Mouse (Mus musculus): ENCODE results near the gene Ufsp1. TPM values are rescaled to one million over a fixed set of nuclear protein-coding genes. Genes with fewer than 3 reads are reported as not detected.
"Not testable (repeated sequence)": the region's sequence is repeated elsewhere in the genome, so short reads cannot be mapped to it uniquely, and the experiment has no call there.

The Ufsp1 gene
- 7.0 and 7.8 TPM in 2 replicates for polyA plus RNA-seq (2015; fragmentation: Nextera tagmentation; extraction: Ambion mirVana)

DNA sequence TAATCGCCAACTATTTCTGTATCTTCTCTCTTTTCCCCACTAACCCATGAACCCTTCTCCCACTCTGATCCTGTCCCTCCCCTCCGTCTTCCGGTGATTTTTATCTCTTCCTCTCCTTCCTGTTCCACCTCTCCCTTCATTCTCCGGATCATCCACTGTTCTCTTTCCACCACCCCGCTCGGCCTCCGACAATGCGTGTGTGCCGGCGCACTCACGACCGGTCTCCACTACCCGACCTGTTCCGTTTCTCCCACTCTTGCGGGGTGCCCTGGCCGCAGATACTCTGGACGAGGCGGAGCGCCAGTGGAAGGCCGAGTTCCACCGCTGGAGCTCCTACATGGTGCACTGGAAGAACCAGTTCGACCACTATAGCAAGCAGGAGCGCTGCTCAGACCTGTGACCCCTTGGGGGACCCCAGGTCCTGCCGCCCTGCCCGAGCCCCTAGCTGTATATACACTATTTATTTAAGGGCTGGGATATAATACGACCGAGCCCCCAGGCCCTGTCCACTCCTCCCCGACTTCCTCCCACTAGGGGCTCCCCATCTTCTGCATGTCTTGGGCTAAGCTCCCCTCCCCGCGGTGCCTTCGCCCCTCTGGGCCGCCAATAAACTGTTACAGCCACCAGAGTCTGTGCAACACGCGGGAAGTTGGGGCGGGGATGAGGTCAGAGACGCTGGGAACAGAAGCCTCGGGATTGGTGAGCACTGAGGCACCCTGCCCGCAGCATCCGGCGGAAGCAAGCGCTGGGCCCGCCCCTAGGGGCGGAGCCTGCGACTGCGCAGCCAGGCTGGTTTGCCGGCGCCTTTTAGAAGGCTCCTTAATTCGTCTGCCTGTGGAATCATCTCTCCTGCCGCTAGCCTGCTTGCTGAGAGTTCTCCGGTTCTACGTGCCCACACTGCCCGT is at the start of gene Ufsp1:
Ufsp1 (plus strand) TSS at position 791 of the 905 bp plus-strand sequence.
- H3K27me3 ChIP-seq (ENCODE audit: control insufficient read depth, insufficient read depth, low read depth, low read length) = peaks cover 9% of the 10 kb centered on the region
- peaks cover 42% of the 10 kb centered on the region for H3K36me3 ChIP-seq (ENCODE audit: control insufficient read depth, insufficient read depth)
- H3K9me3 ChIP-seq (replicated peaks; ENCODE audit: control insufficient read depth, low read length) = no peaks in the 10 kb centered on the region
- WGBS (ENCODE audit: insufficient replicate concordance) = under 1% methylated on average over 52 of the region's 52 CpGs
- peak within 1 kb of the TSS; percentile 100 for H3K27ac ChIP-seq (ENCODE audit: low read length)
- H3K4me3 ChIP-seq (ENCODE audit: low read depth, low read length) = peak within 1 kb of the TSS; percentile 79
- ATAC-seq (ENCODE audit: low read depth) = peak; percentile 70
- peaks cover 52% of the 10 kb centered on the region for H3K4me1 ChIP-seq (ENCODE audit: control insufficient read depth, low read depth, low read length)
- peak within 1 kb of the TSS; percentile 80 for H3K9ac ChIP-seq (ENCODE audit: low read depth, low read length)
- H3K4me2 ChIP-seq (ENCODE audit: low read depth, low read length) = peak within 1 kb of the TSS; percentile 100

GRCm38 (mm10) chr5:137263897-137264720 is 30.3 kb upstream of the Ufsp1 start:
- peaks cover 5% of the 10 kb centered on the region for H3K4me1 ChIP-seq (ENCODE audit: control insufficient read depth, low read depth, low read length)

GRCm38 (mm10) chr5:137264787-137265186 is 29.6 kb upstream of the Ufsp1 start:
- H3K9ac ChIP-seq (ENCODE audit: low read depth, low read length) = no peak overlapping the region
- no peak for ATAC-seq (ENCODE audit: low read depth)
- H3K27ac ChIP-seq (ENCODE audit: low read length) = no peak overlapping the region
- no peak overlapping the region for H3K4me3 ChIP-seq (ENCODE audit: low read depth, low read length)
- H3K9me3 ChIP-seq (replicated peaks; ENCODE audit: control insufficient read depth, low read length) = no peaks in the 10 kb centered on the region
- no peaks in the 10 kb centered on the region for H3K36me3 ChIP-seq (ENCODE audit: control insufficient read depth, insufficient read depth)
- H3K27me3 ChIP-seq (ENCODE audit: control insufficient read depth, insufficient read depth, low read depth, low read length) = no peaks in the 10 kb centered on the region
- no peak overlapping the region for H3K4me2 ChIP-seq (ENCODE audit: low read depth, low read length)
- 40% methylated on average over 11 of the region's 11 CpGs for WGBS (ENCODE audit: insufficient replicate concordance)
- peaks cover 5% of the 10 kb centered on the region for H3K4me1 ChIP-seq (ENCODE audit: control insufficient read depth, low read depth, low read length)

More at GRCm38 (mm10) chr5:137263897-137264720, 30.3 kb upstream of the Ufsp1 start:
- no peak overlapping the region for H3K4me3 ChIP-seq (ENCODE audit: low read depth, low read length)
- WGBS (ENCODE audit: insufficient replicate concordance) = 30% methylated on average over 14 of the region's 14 CpGs
- H3K27ac ChIP-seq (ENCODE audit: low read length) = no peak overlapping the region
- H3K9me3 ChIP-seq (replicated peaks; ENCODE audit: control insufficient read depth, low read length) = no peaks in the 10 kb centered on the region
- H3K27me3 ChIP-seq (ENCODE audit: control insufficient read depth, insufficient read depth, low read depth, low read length) = no peaks in the 10 kb centered on the region
- no peaks in the 10 kb centered on the region for H3K36me3 ChIP-seq (ENCODE audit: control insufficient read depth, insufficient read depth)
- no peak for ATAC-seq (ENCODE audit: low read depth)
- H3K4me2 ChIP-seq (ENCODE audit: low read depth, low read length) = no peak overlapping the region
- no peak overlapping the region for H3K9ac ChIP-seq (ENCODE audit: low read depth, low read length)

GRCm38 (mm10) chr5:137268131-137268910 is 26.1 kb upstream of the Ufsp1 start:
- Histone ChIP-seq H3K4me1 (ENCODE audit: control insufficient read depth, low read depth, low read length) (peaks cover 5% of the 10 kb centered on the region), H3K4me2 (ENCODE audit: low read depth, low read length) (no peak overlapping the region), H3K9ac (ENCODE audit: low read depth, low read length) (no peak overlapping the region), H3K36me3 (ENCODE audit: control insufficient read depth, insufficient read depth) (no peaks in the 10 kb centered on the region), H3K27ac (ENCODE audit: low read length) (no peak overlapping the region), H3K9me3 (replicated peaks; ENCODE audit: control insufficient read depth, low read length) (no peaks in the 10 kb centered on the region), H3K4me3 (ENCODE audit: low read depth, low read length) (no peak overlapping the region), H3K27me3 (ENCODE audit: control insufficient read depth, insufficient read depth, low read depth, low read length) (no peaks in the 10 kb centered on the region)
- peak; percentile 11; the same call in 1 of the 2 replicates for ATAC-seq (ENCODE audit: low read depth)
- 16% methylated on average over 16 of the region's 18 CpGs for WGBS (ENCODE audit: insufficient replicate concordance)

DNA sequence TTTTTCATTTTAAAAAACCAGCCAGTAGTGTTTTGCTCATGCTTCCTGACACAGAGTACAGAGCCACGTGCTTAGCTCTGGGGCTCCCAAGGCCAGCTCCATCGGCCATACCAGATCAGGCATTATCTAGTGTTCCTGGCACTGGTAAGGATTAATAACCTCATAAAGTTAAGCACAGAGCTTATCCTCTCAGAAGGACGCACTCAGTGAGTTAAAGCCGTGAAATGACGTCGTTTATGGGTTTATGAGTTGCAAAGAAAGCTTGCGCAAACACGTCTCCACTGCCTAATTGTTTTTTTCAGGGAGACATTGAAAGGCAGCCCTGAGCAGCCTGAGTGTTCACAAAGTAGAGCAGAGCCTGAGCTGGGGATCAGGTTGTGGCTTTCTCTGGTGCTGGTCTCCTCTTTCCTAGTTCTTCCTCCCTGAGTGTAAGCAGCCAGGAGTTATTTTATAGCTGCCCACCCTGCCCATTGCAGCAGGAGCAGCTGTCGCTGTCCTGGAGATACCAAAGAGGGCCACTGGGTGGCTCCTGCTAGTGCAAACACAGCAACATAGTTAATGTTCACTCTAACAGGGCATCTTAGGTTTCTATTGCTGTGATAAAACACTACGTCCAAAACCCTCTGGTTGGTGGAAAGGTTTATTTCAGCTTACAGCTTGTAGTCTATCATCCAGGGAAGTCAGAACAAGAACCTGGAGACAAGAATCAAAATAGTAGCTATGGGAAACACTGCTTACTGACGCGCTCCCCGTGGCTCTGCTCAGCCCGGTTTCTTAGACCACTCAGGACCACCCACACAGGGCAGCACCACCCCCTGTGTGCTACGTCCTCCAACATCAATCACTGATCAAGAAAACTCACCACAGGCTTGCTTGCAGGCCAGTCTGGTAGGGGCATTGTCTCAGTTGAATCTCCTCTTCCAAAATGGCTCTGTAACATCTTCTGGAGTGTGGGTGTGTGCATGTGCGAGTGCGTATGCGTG is 16.8 kb upstream of the Ufsp1 start:
- 48% methylated on average over 18 of the region's 18 CpGs for WGBS (ENCODE audit: insufficient replicate concordance)
- H3K4me2 ChIP-seq (ENCODE audit: low read depth, low read length) = no peak overlapping the region
- no peak overlapping the region for H3K4me3 ChIP-seq (ENCODE audit: low read depth, low read length)
- ATAC-seq (ENCODE audit: low read depth) = no peak
- no peaks in the 10 kb centered on the region for H3K27me3 ChIP-seq (ENCODE audit: control insufficient read depth, insufficient read depth, low read depth, low read length)
- no peaks in the 10 kb centered on the region for H3K36me3 ChIP-seq (ENCODE audit: control insufficient read depth, insufficient read depth)
- no peaks in the 10 kb centered on the region for H3K4me1 ChIP-seq (ENCODE audit: control insufficient read depth, low read depth, low read length)
- H3K9me3 ChIP-seq (replicated peaks; ENCODE audit: control insufficient read depth, low read length) = no peaks in the 10 kb centered on the region
- H3K9ac ChIP-seq (ENCODE audit: low read depth, low read length) = no peak overlapping the region
- H3K27ac ChIP-seq (ENCODE audit: low read length) = no peak overlapping the region

DNA sequence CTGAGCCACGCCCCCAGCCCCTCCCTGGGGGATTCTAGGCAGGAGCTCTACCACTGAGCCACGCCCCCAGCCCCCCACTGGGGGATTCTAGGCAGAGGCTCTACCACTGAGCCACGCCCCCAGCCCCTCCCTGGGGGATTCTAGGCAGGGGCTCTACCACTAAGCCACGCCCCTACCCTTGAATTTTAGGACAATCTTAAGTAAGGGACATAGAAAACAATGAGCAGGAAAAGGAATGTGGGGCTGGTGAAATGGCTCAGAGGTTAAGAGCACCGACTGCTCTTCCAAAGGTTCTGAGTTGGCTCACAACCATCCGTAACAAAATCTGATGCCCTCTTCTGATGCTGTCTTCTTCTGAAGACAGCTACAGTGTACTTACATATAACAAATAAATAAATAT is 10.0 kb upstream of the Ufsp1 start:
- not testable (repeated sequence) for H3K27ac ChIP-seq (ENCODE audit: low read length); H3K36me3 ChIP-seq (ENCODE audit: control insufficient read depth, insufficient read depth); H3K9me3 ChIP-seq (replicated peaks; ENCODE audit: control insufficient read depth, low read length); H3K4me2 ChIP-seq (ENCODE audit: low read depth, low read length); H3K9ac ChIP-seq (ENCODE audit: low read depth, low read length); ATAC-seq (ENCODE audit: low read depth); H3K4me3 ChIP-seq (ENCODE audit: low read depth, low read length)
- peaks cover 26% of the 10 kb centered on the region for H3K4me1 ChIP-seq (ENCODE audit: control insufficient read depth, low read depth, low read length)
- WGBS (ENCODE audit: insufficient replicate concordance) = 71% methylated on average over 4 of the region's 6 CpGs
- H3K27me3 ChIP-seq (ENCODE audit: control insufficient read depth, insufficient read depth, low read depth, low read length) = peaks cover 20% of the 10 kb centered on the region

- no peak for ATAC-seq (ENCODE audit: low read depth)
- Histone ChIP-seq H3K4me2 (ENCODE audit: low read depth, low read length) (no peak overlapping the region), H3K4me3 (ENCODE audit: low read depth, low read length) (no peak overlapping the region), H3K9me3 (replicated peaks; ENCODE audit: control insufficient read depth, low read length) (no peaks in the 10 kb centered on the region), H3K27me3 (ENCODE audit: control insufficient read depth, insufficient read depth, low read depth, low read length) (peaks cover 26% of the 10 kb centered on the region), H3K27ac (ENCODE audit: low read length) (no peak overlapping the region), H3K4me1 (ENCODE audit: control insufficient read depth, low read depth, low read length) (peaks cover 28% of the 10 kb centered on the region), H3K9ac (ENCODE audit: low read depth, low read length) (no peak overlapping the region), H3K36me3 (ENCODE audit: control insufficient read depth, insufficient read depth) (no peaks in the 10 kb centered on the region)
- 45% methylated on average over 5 of the region's 5 CpGs for WGBS (ENCODE audit: insufficient replicate concordance)
These were observed 9.4 kb upstream of the Ufsp1 start for GRCm38 (mm10) chr5:137285045-137285444.

DNA sequence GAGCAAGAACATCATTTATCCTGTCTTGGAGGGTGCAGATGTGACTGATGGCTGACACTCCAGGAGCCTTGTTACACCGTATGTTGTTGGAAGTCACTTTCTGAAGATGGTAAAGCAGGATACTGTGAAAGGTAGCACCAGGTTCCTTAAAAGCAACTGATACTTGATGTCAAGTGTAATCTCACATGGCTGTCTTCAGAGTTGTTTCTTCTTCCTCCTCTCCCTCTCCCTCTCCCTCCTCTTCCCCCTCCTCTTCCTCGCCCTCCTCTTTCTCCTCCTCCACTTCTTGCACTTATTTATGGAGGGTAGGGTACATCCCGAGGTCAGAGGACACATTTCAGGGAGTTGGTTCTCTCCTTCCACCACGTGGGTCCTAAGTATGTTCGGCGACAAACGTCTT is 8.4 kb upstream of the Ufsp1 start:
- Histone ChIP-seq H3K36me3 (ENCODE audit: control insufficient read depth, insufficient read depth) (no peaks in the 10 kb centered on the region), H3K4me1 (ENCODE audit: control insufficient read depth, low read depth, low read length) (peaks cover 36% of the 10 kb centered on the region), H3K9me3 (replicated peaks; ENCODE audit: control insufficient read depth, low read length) (no peaks in the 10 kb centered on the region), H3K4me3 (ENCODE audit: low read depth, low read length) (no peak overlapping the region), H3K27ac (ENCODE audit: low read length) (no peak overlapping the region), H3K9ac (ENCODE audit: low read depth, low read length) (no peak overlapping the region), H3K27me3 (ENCODE audit: control insufficient read depth, insufficient read depth, low read depth, low read length) (peaks cover 26% of the 10 kb centered on the region), H3K4me2 (ENCODE audit: low read depth, low read length) (no peak overlapping the region)
- WGBS (ENCODE audit: insufficient replicate concordance) = 36% methylated on average over 7 of the region's 7 CpGs
- no peak for ATAC-seq (ENCODE audit: low read depth)

Data from liver, embryonic 16.5 days (tissue).